Mouse (Mus musculus): ENCODE results near the gene Eci3. TPM values are rescaled to one million over a fixed set of nuclear protein-coding genes. Genes with fewer than 3 reads are reported as not detected.
"Not testable (repeated sequence)": the region's sequence is repeated elsewhere in the genome, so short reads cannot be mapped to it uniquely, and the experiment has no call there.

The Eci3 gene
- total RNA-seq (2021): 1 to 10 TPM; 2.3 to 3.2 TPM

GRCm38 (mm10) chr13:34963511-34964397, at the start of gene Eci3:
Eci3 (minus strand) TSS chr13:34963810.
- peak; percentile 40 for DNase-seq
- intact Hi-C loops (cut with DNase I): no loop called here

- DNase-seq: peak; percentile 17 to 31
- intact Hi-C loops (cut with DNase I): loop anchor here (2.0 to 10.0 kb wide), 2 partner anchors 31 to 811 kb away; partner anchors contain the start of gene Eci2
Observed at GRCm38 (mm10) chr13:34995925-34996324, 32.3 kb upstream of the Eci3 start.

- peak; percentile 98 for DNase-seq
- intact Hi-C loops (cut with DNase I): loop anchor here (2.0 to 10.0 kb wide), 2 partner anchors 33 to 809 kb away; partner anchors contain the start of gene Eci2
Observed at GRCm38 (mm10) chr13:34993983-34994811, 30.6 kb upstream of the Eci3 start.

- intact Hi-C loops (cut with DNase I): loop anchor here (10.0 kb wide), 1 partner anchor 809 kb away; no protein-coding TSS in a partner anchor
- DNase-seq: no peak
Observed at GRCm38 (mm10) chr13:34993595-34993982, 30.0 kb upstream of the Eci3 start.

- peak in 1 of 2 experiments; percentile 8 for DNase-seq
- intact Hi-C loops (cut with DNase I): loop anchor here (10.0 kb wide), 1 partner anchor 808 kb away; no protein-coding TSS in a partner anchor
Observed at GRCm38 (mm10) chr13:34993085-34993484, 29.5 kb upstream of the Eci3 start.

GRCm38 (mm10) chr13:34991581-34992273, 28.1 kb upstream of the Eci3 start:
- no peak for DNase-seq
- intact Hi-C loops (cut with DNase I): loop anchor here (10.0 kb wide), 1 partner anchor 807 kb away; no protein-coding TSS in a partner anchor

- intact Hi-C loops (cut with DNase I); DNase-seq: not testable (repeated sequence)
Observed at GRCm38 (mm10) chr13:34983479-34983878, 19.9 kb upstream of the Eci3 start.

GRCm38 (mm10) chr13:34978635-34979034, 15.0 kb upstream of the Eci3 start:
- intact Hi-C loops (cut with DNase I): loop anchor here (10.0 kb wide), 1 partner anchor 46 kb away; the partner anchor contains the start of gene Eci2
- DNase-seq: not testable (repeated sequence)

GRCm38 (mm10) chr13:34977410-34977809, 13.8 kb upstream of the Eci3 start:
- no peak for DNase-seq
- intact Hi-C loops (cut with DNase I): loop anchor here (10.0 kb wide), 1 partner anchor 47 kb away; the partner anchor contains the start of gene Eci2

GRCm38 (mm10) chr13:34976116-34976515, 12.5 kb upstream of the Eci3 start:
- no peak for DNase-seq
- intact Hi-C loops (cut with DNase I): loop anchor here (10.0 kb wide), 1 partner anchor 49 kb away; the partner anchor contains the start of gene Eci2

- intact Hi-C loops (cut with DNase I): loop anchor here (2.0 to 10.0 kb wide), 2 partner anchors 51 to 331 kb away; partner anchors contain the start of gene Eci2
- DNase-seq: no peak
Observed at GRCm38 (mm10) chr13:34973770-34974169, 10.2 kb upstream of the Eci3 start.

- intact Hi-C loops (cut with DNase I): loop anchor here (2.0 to 10.0 kb wide), 2 partner anchors 52 to 330 kb away; partner anchors contain the start of gene Eci2
- DNase-seq: peak in 1 of 2 experiments; percentile 26
Observed at GRCm38 (mm10) chr13:34973149-34973548, 9.5 kb upstream of the Eci3 start.

- intact Hi-C loops (cut with DNase I): loop anchor here (2.0 to 10.0 kb wide), 2 partner anchors 52 to 330 kb away; partner anchors contain the start of gene Eci2
- not testable (repeated sequence) for DNase-seq
Observed at GRCm38 (mm10) chr13:34972456-34972855, 8.8 kb upstream of the Eci3 start.

- intact Hi-C loops (cut with DNase I); DNase-seq: not testable (repeated sequence)
Observed at GRCm38 (mm10) chr13:34965647-34966046, 2.0 kb upstream of the Eci3 start.

GRCm38 (mm10) chr13:34964866-34965265, 1.3 kb upstream of the Eci3 start:
- no peak for DNase-seq
- intact Hi-C loops (cut with DNase I): no loop called here

- intact Hi-C loops (cut with DNase I): no loop called here
- DNase-seq: peak; percentile 8
Observed at GRCm38 (mm10) chr13:34964419-34964818, 809 bp upstream of the Eci3 start.

GRCm38 (mm10) chr13:34960996-34961770, 2.4 kb downstream of the Eci3 start:
- DNase-seq: no peak
- intact Hi-C loops (cut with DNase I): no loop called here

GRCm38 (mm10) chr13:34958158-34958557, 5.5 kb downstream of the Eci3 start:
- DNase-seq; intact Hi-C loops (cut with DNase I): not testable (repeated sequence)

- no peak for DNase-seq
- intact Hi-C loops (cut with DNase I): no loop called here
Observed at GRCm38 (mm10) chr13:34956901-34957300, 6.7 kb downstream of the Eci3 start.
